Mouse (Mus musculus) C2C12 (cell line): ENCODE results near the gene Asic1.

Experiments
- CTCF ChIP-seq: IDR thresholded peaks from one replicate; pipeline ENCODE4 v1.5.1; 2011; ENCODE audit not compliant: control insufficient read depth, insufficient read depth, insufficient read length
- FOSL1 ChIP-seq: IDR thresholded peaks from one replicate; pipeline ENCODE4 v1.8.0; 2011; ENCODE audit warnings: mild to moderate bottlenecking, low read length; ENCODE audit not compliant: poor library complexity, insufficient read depth, severe bottlenecking
- MAX ChIP-seq: IDR thresholded peaks from one replicate; pipeline ENCODE4 v1.6.1; 2011; ENCODE audit warnings: mild to moderate bottlenecking, control low read depth
- MYOD1 ChIP-seq: IDR thresholded peaks from one replicate; pipeline ENCODE4 v1.6.1; 2011; ENCODE audit warnings: low read depth; ENCODE audit not compliant: control insufficient read depth, insufficient read length
- MYOG ChIP-seq: IDR thresholded peaks from one replicate; pipeline ENCODE4 v1.6.1; 2011; ENCODE audit not compliant: control insufficient read depth, insufficient read length; ENCODE audit errors: extremely low read depth
- USF1 ChIP-seq: IDR thresholded peaks from one replicate; pipeline ENCODE4 v1.6.1; 2011; ENCODE audit warnings: low read depth, mild to moderate bottlenecking, control low read depth, moderate library complexity

DNA sequence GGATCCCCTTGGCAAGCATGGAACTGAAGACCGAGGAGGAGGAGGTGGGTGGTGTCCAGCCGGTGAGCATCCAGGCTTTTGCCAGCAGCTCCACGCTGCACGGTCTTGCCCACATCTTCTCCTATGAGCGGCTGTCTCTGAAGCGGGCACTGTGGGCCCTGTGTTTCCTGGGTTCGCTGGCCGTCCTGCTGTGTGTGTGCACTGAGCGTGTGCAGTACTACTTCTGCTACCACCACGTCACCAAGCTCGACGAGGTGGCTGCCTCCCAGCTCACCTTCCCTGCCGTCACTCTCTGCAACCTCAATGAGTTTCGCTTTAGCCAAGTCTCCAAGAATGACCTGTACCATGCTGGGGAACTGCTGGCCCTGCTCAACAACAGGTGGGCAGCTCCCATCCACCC, 1.6 kb downstream of the Asic1 start:
- TF ChIP-seq MAX, result no peak
- no peak for TF ChIP-seq CTCF
- TF ChIP-seq MYOG, result no peak
- no peak for TF ChIP-seq MYOD1
- no peak for TF ChIP-seq USF1
- TF ChIP-seq FOSL1, result no peak
